Mouse (Mus musculus) liver, adult 2 months (tissue): ENCODE results near the gene Auts2.

ENCODE experiments used
- CTCF ChIP-seq: fragments of 200-500 bp; IDR thresholded peaks from 2 replicates; pipeline ENCODE4 v1.5.1; 2011; ENCODE audit warnings: low read depth, low read length, control low read depth
- POLR2A ChIP-seq: fragments of 200-500 bp; IDR thresholded peaks from 2 replicates; pipeline ENCODE4 v1.6.1; 2011; ENCODE audit warnings: low read length, control low read depth; ENCODE audit not compliant: insufficient read depth; ENCODE audit errors: extremely low read depth

- no peak for TF ChIP-seq CTCF
- no peak for TF ChIP-seq POLR2A
Measured at GRCm38 (mm10) chr5:132502036-132502435, 41.1 kb downstream of the Auts2 start.
